ENCODE assay signal across 5 mouse cellular contexts in genomic region chr4:148188767-148189166, GRCm38 (mm10). TPM values are rescaled to one million over a fixed set of nuclear protein-coding genes. Genes with fewer than 3 reads are reported as not detected.
DNase-seq lines count a peak whose midpoint lies in the region; ATAC-seq and TF ChIP-seq lines count a peak whose summit lies in the region.
"Not testable (repeated sequence)": the region's sequence is repeated elsewhere in the genome, so short reads cannot be mapped to it uniquely, and the experiment has no call there.
"Had no signal": no experiment of that assay in that cellular context is flagged by ENCODE, and none has a peak within 500 bp of the region (broad histone marks: within the 10 kb centered on the region; RNA-seq: fewer than 3 reads in every experiment).

No protein-coding gene starts in this region.

- peaks cover 27% of the 10 kb centered on the region for H3K4me1 ChIP-seq in liver, embryonic 12.5 days
- peaks cover 6 to 11% of the 10 kb centered on the region in 2 experiments; a peak in 3 of 4 replicates for H3K4me1 ChIP-seq in liver, embryonic 14.5 days (replicated peaks; ENCODE audit: control insufficient read depth in 2 of 2, insufficient read depth in 2 of 2, low read length in 1 of 2)
- H3K4me1 ChIP-seq in liver, embryonic 16.5 days (ENCODE audit: control insufficient read depth, low read depth, low read length): not testable (repeated sequence)

- not testable (repeated sequence) for TF ChIP-seq EP300 in liver, embryonic 14.5 days (IDR thresholded peaks at IDR 0.05; ENCODE audit: low read depth)

- ATAC-seq in erythroid progenitor cell, adult 5-6 weeks (replicated peaks; ENCODE audit: low FRiP score, poor library complexity, severe bottlenecking): peak; percentile 60; the same call in 1 of the 2 replicates
- peak; percentile 72; the same call in 1 of the 2 replicates for ATAC-seq in liver, embryonic 12.5 days
- ATAC-seq in liver, embryonic 14.5 days (ENCODE audit: insufficient read depth): peak; percentile 61
- peak; percentile 72 for ATAC-seq in liver, embryonic 16.5 days (ENCODE audit: low read depth)

- TF ChIP-seq CTCF in liver, embryonic 14.5 days (IDR thresholded peaks at IDR 0.05; ENCODE audit: low read depth): not testable (repeated sequence)

- peak in 1 of 3 experiments; percentile 20 for DNase-seq in liver, embryonic 14.5 days (ENCODE audit: low read depth in 3 of 3, low spot score in 3 of 3)

- 56% methylated on average over 1 of the region's 1 CpGs for WGBS in liver, embryonic 12.5 days (ENCODE audit: insufficient replicate concordance)
- WGBS in liver, embryonic 14.5 days (ENCODE audit: insufficient replicate concordance): 63% methylated on average over 1 of the region's 1 CpGs
- 68% methylated on average over 1 of the region's 1 CpGs for WGBS in liver, embryonic 16.5 days (ENCODE audit: insufficient replicate concordance)

- H3K9ac ChIP-seq in liver, embryonic 12.5 days; liver, embryonic 14.5 days (replicated peaks); liver, embryonic 16.5 days (ENCODE audit: low read depth, low read length): not testable (repeated sequence)

- H3K27ac ChIP-seq in liver, embryonic 12.5 days: 0 out of 2 replicates have a peak overlapping the region, but pooled peaks have one; percentile 14
- not testable (repeated sequence) for H3K27ac ChIP-seq in liver, embryonic 14.5 days; liver, embryonic 16.5 days (ENCODE audit: low read length)

- H3K36me3 ChIP-seq in liver, embryonic 12.5 days; liver, embryonic 14.5 days (replicated peaks; ENCODE audit: control insufficient read depth, insufficient read depth, low read depth); liver, embryonic 16.5 days (ENCODE audit: control insufficient read depth, insufficient read depth): not testable (repeated sequence)

- not testable (repeated sequence) for H3K9me3 ChIP-seq in liver, embryonic 12.5 days (replicated peaks); liver, embryonic 14.5 days (ENCODE audit: control insufficient read depth, low read length); liver, embryonic 16.5 days (replicated peaks; ENCODE audit: control insufficient read depth, low read length)

- H3K27me3 ChIP-seq in liver, embryonic 12.5 days (replicated peaks): peaks cover 52% of the 10 kb centered on the region
- H3K27me3 ChIP-seq in liver, embryonic 14.5 days (ENCODE audit: control insufficient read depth, insufficient read depth, low read length); liver, embryonic 16.5 days (ENCODE audit: control insufficient read depth, insufficient read depth, low read depth, low read length): not testable (repeated sequence)

- not testable (repeated sequence) for H3K4me3 ChIP-seq in liver, embryonic 12.5 days; liver, embryonic 14.5 days (ENCODE audit: insufficient read depth in 1 of 2, low read depth in 2 of 2, low read length in 2 of 2); liver, embryonic 16.5 days (ENCODE audit: low read depth, low read length)

- not testable (repeated sequence) for H3K4me2 ChIP-seq in liver, embryonic 12.5 days; liver, embryonic 14.5 days (ENCODE audit: low read depth); liver, embryonic 16.5 days (ENCODE audit: low read depth, low read length)

RNA-seq across cellular contexts. Expression of gene Fbxo2, which starts 28.3 kb away (rescaled TPM):
- total RNA-seq in erythroid progenitor cell, adult 5-6 weeks (2015; ENCODE audit: low replicate concordance): not detected in 2 replicates
- not detected in 2 replicates for total RNA-seq in erythroid progenitor cell, adult 5-6 weeks (2017; ENCODE audit: low replicate concordance)
- polyA plus RNA-seq in liver, embryonic 12.5 days (2016; fragmentation: Nextera tagmentation; extraction: Ambion mirVana): 0.43 and 0.50 TPM in 2 replicates
- polyA plus RNA-seq in liver, embryonic 14.5 days (2012; rRNA removed): 0.04 and 0.09 TPM in 2 replicates
- 0.08 TPM in 1 of 2 replicates, not detected in the other for polyA plus RNA-seq in liver, embryonic 14.5 days (2014; fragmentation: Nextera tagmentation; extraction: Ambion mirVana)
- not detected in 2 replicates for polyA plus RNA-seq in liver, embryonic 16.5 days (2015; fragmentation: Nextera tagmentation; extraction: Ambion mirVana)
- polyA plus RNA-seq: activated CD4-positive, CD25-positive, alpha-beta regulatory T cell, adult 4 months had no signal

RNA-seq across cellular contexts. Expression of gene Fbxo44, which starts 28.5 kb away (rescaled TPM):
- total RNA-seq in erythroid progenitor cell, adult 5-6 weeks (2015; ENCODE audit: low replicate concordance): 1.1 TPM in 1 of 2 replicates, not detected in the other
- total RNA-seq in erythroid progenitor cell, adult 5-6 weeks (2017; ENCODE audit: low replicate concordance): not detected in 2 replicates
- polyA plus RNA-seq in liver, embryonic 12.5 days (2016; fragmentation: Nextera tagmentation; extraction: Ambion mirVana): 1.6 and 1.7 TPM in 2 replicates
- 1.0 and 1.2 TPM in 2 replicates for polyA plus RNA-seq in liver, embryonic 14.5 days (2012; rRNA removed)
- polyA plus RNA-seq in liver, embryonic 14.5 days (2014; fragmentation: Nextera tagmentation; extraction: Ambion mirVana): 0.43 and 0.46 TPM in 2 replicates
- 0.63 and 0.71 TPM in 2 replicates for polyA plus RNA-seq in liver, embryonic 16.5 days (2015; fragmentation: Nextera tagmentation; extraction: Ambion mirVana)

RNA-seq across cellular contexts. Expression of gene Fbxo6, which starts 36.8 kb away (rescaled TPM):
- total RNA-seq in erythroid progenitor cell, adult 5-6 weeks (2015; ENCODE audit: low replicate concordance): 3.2 TPM in 1 of 2 replicates, not detected in the other
- total RNA-seq in erythroid progenitor cell, adult 5-6 weeks (2017; ENCODE audit: low replicate concordance): 2.1 TPM in 1 of 2 replicates, not detected in the other
- polyA plus RNA-seq in liver, embryonic 12.5 days (2016; fragmentation: Nextera tagmentation; extraction: Ambion mirVana): 20.5 and 28.7 TPM in 2 replicates
- polyA plus RNA-seq in liver, embryonic 14.5 days (2012; rRNA removed): 7.4 and 7.5 TPM in 2 replicates
- polyA plus RNA-seq in liver, embryonic 14.5 days (2014; fragmentation: Nextera tagmentation; extraction: Ambion mirVana): 15.0 and 15.1 TPM in 2 replicates
- 10.6 and 11.4 TPM in 2 replicates for polyA plus RNA-seq in liver, embryonic 16.5 days (2015; fragmentation: Nextera tagmentation; extraction: Ambion mirVana)

RNA-seq across cellular contexts. Expression of gene Draxin, which starts 58.3 kb away (rescaled TPM):
- 0.42 TPM in 1 of 2 replicates, not detected in the other for total RNA-seq in erythroid progenitor cell, adult 5-6 weeks (2015; ENCODE audit: low replicate concordance)
- not detected in 2 replicates for total RNA-seq in erythroid progenitor cell, adult 5-6 weeks (2017; ENCODE audit: low replicate concordance)
- 0.08 TPM in 2 replicates for polyA plus RNA-seq in liver, embryonic 12.5 days (2016; fragmentation: Nextera tagmentation; extraction: Ambion mirVana)
- polyA plus RNA-seq in liver, embryonic 14.5 days (2012; rRNA removed): 0.16 and 0.22 TPM in 2 replicates
- polyA plus RNA-seq in liver, embryonic 14.5 days (2014; fragmentation: Nextera tagmentation; extraction: Ambion mirVana): 0.04 and 0.05 TPM in 2 replicates
- polyA plus RNA-seq in liver, embryonic 16.5 days (2015; fragmentation: Nextera tagmentation; extraction: Ambion mirVana): 0.04 TPM in 2 replicates

RNA-seq across cellular contexts. Expression of gene Mad2l2, which starts 58.6 kb away (rescaled TPM):
- total RNA-seq in erythroid progenitor cell, adult 5-6 weeks (2015; ENCODE audit: low replicate concordance): 11.5 and 20.5 TPM in 2 replicates
- total RNA-seq in erythroid progenitor cell, adult 5-6 weeks (2017; ENCODE audit: low replicate concordance): 0.30 and 5.5 TPM in 2 replicates
- 24.2 and 25.5 TPM in 2 replicates for polyA plus RNA-seq in liver, embryonic 12.5 days (2016; fragmentation: Nextera tagmentation; extraction: Ambion mirVana)
- 7.5 and 9.4 TPM in 2 replicates for polyA plus RNA-seq in liver, embryonic 14.5 days (2012; rRNA removed)
- 17.7 and 19.1 TPM in 2 replicates for polyA plus RNA-seq in liver, embryonic 14.5 days (2014; fragmentation: Nextera tagmentation; extraction: Ambion mirVana)
- 12.4 and 13.9 TPM in 2 replicates for polyA plus RNA-seq in liver, embryonic 16.5 days (2015; fragmentation: Nextera tagmentation; extraction: Ambion mirVana)
